Mouse (Mus musculus) cerebellum, adult 2 months (tissue): ENCODE data around the gene Patl1.

Source experiments
- CTCF ChIP-seq: fragments of 200-500 bp; IDR thresholded peaks from 2 replicates; pipeline ENCODE4 v1.5.1; 2011; ENCODE audit warnings: low read depth, mild to moderate bottlenecking, control low read depth, low read length, moderate library complexity, borderline replicate concordance; ENCODE audit not compliant: insufficient read depth
- POLR2A ChIP-seq: fragments of 200-500 bp; IDR thresholded peaks from 2 replicates; pipeline ENCODE4 v1.6.1; 2011; ENCODE audit warnings: low read length, control low read depth, borderline replicate concordance; ENCODE audit not compliant: insufficient read depth

DNA sequence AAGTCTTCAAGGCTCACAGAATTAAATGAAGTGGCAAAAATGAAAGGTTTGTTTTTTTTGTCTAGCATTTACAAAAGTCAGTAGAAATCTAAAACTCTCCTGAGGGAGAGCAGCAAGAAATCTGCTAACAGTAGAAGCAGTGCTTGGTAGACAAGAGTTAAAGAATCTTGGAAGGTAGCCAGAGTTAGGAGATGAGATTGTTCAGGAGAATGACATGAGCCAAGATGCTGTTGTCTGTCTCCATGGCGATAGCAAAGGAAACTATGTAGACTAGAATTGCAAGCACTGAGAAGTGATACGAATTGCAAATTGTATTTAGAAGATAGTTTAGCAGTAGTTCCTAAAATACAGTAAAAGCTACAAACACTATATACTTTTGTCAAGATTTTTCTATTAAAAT is 3.6 kb downstream of the Patl1 start:
- no peak for TF ChIP-seq CTCF
- TF ChIP-seq POLR2A = no peak
